Mouse (Mus musculus): Measurements from ENCODE around the gene Sgta.

- TF ChIP-seq CTCF (IDR thresholded peaks at IDR 0.05; ENCODE audit: low read depth, low read length) (no peak), GATA1 (IDR thresholded peaks at IDR 0.05; ENCODE audit: borderline replicate concordance, low read length) (no peak)
Observed at GRCm38 (mm10) chr10:81089216-81089615, 29.2 kb upstream of the Sgta start.
